Mouse (Mus musculus) heart, postnatal 36 days (tissue): ENCODE data around the gene Mfsd6. TPM values are rescaled to one million over a fixed set of nuclear protein-coding genes. Genes with fewer than 3 reads are reported as not detected.
A peak's percentile ranks its signal among the peaks of the same experiment; 100 is the strongest.
"Not testable (repeated sequence)": the region's sequence is repeated elsewhere in the genome, so short reads cannot be mapped to it uniquely, and the experiment has no call there.

ENCODE experiments used
- DNase-seq, 2 experiments: peaks; one replicate each; pipeline ENCODE4 v3.0.0; 2021 to 2022
- intact Hi-C: fragments of 180-260 bp; cut with DNase I; formaldehyde crosslinking; loops from one replicate; pipeline ENCODE4 v1.15.1; 2025
- total RNA-seq, 2 experiments: library from RNA; stranded (reverse); gene quantifications; 2 replicates each; pipeline ENCODE4 v1.2.3; 2021

Mfsd6 gene
- total RNA-seq, 2 experiments from 2014 or later = 18.8 to 21.6 TPM

- intact Hi-C loops = no loop called here
Observed at GRCm38 (mm10) chr1:52714451-52714850, 12.8 kb downstream of the Mfsd6 start.

DNA sequence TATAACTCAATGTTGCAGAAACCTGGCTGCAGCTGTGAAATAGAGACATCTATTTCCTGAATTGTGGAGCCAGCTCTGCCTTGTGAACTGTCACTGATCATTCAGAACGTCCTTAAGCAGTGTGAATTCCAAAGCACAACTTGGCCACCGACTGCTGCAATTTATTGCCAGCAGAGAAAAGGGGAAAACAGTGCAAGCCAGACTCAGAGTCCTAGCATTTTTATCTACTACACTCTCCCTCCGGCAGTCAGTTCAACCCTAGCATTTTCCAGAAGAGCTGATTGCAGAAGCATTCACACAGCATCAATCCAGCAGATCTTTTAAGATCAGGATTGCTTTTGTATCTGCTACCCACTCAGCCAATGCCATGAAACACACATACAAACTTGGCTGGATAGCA lies 13.2 kb downstream of the Mfsd6 start:
- intact Hi-C loops = no loop called here
- no peak for DNase-seq

More at GRCm38 (mm10) chr1:52714451-52714850, 12.8 kb downstream of the Mfsd6 start:
- DNase-seq = no peak

DNA sequence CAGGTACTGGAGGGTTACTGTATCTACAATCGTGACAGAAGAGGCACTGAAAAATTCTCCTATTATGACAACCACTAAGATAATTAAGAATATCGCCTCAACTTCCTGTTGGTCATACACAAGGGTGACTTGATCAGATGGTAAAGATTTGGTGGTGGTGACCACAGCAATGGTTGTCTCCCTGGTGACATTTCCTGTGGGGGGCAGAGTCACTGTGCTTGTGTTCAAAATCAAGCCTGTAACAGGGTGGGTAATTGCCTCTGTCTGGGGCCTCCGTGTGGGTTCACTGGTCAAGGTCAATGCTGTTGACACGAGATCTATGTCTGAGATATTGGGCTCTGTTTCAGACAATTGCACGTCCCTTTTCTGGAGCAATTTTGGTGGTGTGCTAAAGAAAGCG lies 18.5 kb downstream of the Mfsd6 start:
- intact Hi-C loops = no loop called here
- no peak for DNase-seq

DNA sequence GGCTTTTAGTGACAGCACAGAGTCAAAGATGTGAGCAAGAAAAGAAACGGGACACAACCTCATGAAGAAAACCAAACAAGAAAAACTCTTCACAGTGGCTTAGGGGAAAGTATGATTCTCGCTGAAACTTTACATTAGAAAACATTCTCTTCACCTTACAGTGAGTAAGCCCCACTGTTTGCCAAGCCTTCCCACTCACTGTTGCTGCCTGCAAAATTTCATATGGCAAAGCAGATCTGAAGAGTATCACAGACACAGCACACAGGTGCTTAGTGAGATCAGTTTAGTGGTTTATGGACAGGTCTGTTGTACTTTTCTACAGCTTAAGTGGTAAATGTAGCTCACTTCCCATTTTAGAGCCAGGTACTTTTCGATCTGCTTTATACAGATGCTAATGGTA lies 20.2 kb downstream of the Mfsd6 start:
- no peak for DNase-seq
- intact Hi-C loops = no loop called here

GRCm38 (mm10) chr1:52702738-52703491 lies 24.3 kb downstream of the Mfsd6 start:
- intact Hi-C loops = no loop called here
- no peak for DNase-seq

DNA sequence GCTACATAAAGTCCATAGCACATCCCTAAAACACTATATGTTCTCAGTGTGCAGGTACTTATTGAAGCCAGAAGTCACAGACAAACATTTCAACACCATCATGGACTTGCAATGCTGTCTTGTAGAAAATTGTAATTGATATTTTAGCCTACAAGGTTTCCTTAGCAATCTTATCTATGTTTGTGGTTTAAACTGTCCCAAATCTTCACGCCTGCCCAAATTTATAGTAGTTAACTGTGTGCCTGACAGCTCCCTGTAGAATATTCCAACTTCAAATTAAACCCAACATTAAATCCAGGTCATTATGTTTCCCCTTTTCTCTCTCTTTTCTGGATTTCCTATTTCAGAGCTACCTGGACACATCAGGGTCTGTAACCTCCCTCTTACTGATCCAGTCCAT lies 25.3 kb downstream of the Mfsd6 start:
- no peak for DNase-seq
- intact Hi-C loops = no loop called here

DNA sequence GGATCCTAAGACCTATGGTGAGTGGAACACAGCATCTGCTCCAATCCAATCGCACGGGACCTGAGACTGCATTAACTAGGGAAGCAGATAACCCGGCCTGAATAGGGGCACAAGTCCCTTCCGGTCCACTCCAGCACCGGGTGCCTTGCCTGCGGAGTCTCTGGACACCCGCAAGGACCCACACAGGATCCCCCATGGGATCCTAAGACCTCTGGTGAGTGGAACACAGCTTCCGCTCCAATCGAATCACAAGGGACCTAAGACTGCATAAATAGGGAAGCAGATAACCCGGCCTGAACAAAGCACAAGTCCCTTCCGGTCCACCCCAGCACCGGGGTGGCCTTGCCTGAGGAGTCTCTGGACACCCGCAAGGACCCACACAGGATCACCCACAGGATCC lies 32.8 kb downstream of the Mfsd6 start:
- intact Hi-C loops, DNase-seq: not testable (repeated sequence)

- DNase-seq = no peak
- intact Hi-C loops = no loop called here
Observed at GRCm38 (mm10) chr1:52687636-52688035, 39.6 kb downstream of the Mfsd6 start.

DNA sequence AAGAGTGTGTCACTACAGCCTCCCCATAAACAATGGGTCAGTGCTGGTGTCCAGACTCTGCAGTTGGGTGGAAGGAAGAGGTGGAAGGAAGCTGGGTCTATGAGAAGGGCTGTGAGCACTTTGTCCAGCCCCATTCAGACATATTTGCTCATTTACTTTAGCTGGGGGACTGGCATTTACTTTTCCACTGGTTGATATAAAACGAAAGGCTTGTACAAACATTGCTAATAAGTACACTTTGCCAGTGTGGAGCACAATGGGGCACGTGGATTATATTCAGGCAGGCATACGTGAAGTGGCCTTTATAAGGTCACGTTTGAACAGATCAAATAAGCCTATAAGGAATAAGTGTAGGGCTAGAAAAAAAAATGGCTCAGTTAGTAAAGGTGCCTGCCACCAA lies 43.7 kb downstream of the Mfsd6 start:
- intact Hi-C loops = loop anchor here (5.0 kb wide), 1 partner anchor 36 kb away; no protein-coding TSS in a partner anchor
- no peak for DNase-seq

DNA sequence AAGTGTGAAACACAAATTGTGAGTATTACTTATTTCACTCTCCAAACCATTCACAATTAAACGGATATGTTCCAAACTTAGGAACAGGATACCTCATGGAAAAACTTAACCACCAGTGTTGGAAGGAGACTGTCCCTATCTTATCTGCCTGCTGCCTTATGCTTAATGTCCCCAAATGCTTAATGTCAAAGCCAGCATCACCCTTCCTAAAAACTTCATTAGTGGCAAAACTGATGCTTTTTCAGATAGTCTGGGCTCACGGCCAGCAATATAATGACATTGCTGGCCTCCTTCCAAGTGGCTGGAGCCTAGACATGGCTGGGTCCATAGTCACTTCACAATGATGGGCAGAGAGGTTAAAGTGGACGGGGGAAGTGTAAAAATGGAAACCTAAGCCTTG lies 50.6 kb downstream of the Mfsd6 start:
- peak; percentile 61 to 67 for DNase-seq
- intact Hi-C loops = loop anchor here (5.0 kb wide), 1 partner anchor 51 kb away; the partner anchor contains the start of gene Mfsd6

- no peak for DNase-seq
- intact Hi-C loops = loop anchor here (5.0 kb wide), 1 partner anchor 51 kb away; the partner anchor contains the start of gene Mfsd6
Observed at GRCm38 (mm10) chr1:52675561-52676551, 51.4 kb downstream of the Mfsd6 start.

GRCm38 (mm10) chr1:52669931-52670330 lies 57.3 kb downstream of the Mfsd6 start:
- no peak for DNase-seq
- intact Hi-C loops = no loop called here

DNA sequence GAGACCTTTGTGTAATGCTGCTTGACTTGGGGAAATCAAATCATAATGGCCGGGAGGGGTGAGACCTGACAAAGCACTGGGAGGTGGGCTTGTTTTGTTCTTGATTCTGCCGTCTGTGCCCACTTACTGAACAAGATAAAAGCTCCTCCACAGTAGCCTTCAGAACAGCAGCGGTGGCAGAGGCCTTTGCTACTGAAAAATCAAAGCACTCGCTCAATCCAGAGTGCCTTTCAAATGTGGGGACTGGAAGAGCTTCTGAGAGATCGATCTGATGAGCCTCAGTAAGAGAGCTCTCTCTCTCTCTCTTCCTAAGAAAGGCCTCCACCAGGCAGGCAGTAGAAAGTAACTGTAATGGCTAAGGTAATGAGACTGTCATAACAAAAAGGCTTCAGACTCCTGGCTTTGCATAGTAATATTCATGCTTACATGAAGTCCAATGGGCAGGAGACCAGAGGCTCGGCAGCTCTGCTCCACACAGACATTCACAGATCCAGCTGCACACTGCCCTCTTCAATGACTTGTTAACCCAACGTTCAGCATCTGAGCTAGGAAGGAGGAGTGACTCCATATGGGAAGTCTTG lies 58.4 kb downstream of the Mfsd6 start:
- intact Hi-C loops = no loop called here
- no peak for DNase-seq

- intact Hi-C loops = no loop called here
- DNase-seq = no peak
Observed at GRCm38 (mm10) chr1:52663228-52663627, 64.0 kb downstream of the Mfsd6 start.

DNA sequence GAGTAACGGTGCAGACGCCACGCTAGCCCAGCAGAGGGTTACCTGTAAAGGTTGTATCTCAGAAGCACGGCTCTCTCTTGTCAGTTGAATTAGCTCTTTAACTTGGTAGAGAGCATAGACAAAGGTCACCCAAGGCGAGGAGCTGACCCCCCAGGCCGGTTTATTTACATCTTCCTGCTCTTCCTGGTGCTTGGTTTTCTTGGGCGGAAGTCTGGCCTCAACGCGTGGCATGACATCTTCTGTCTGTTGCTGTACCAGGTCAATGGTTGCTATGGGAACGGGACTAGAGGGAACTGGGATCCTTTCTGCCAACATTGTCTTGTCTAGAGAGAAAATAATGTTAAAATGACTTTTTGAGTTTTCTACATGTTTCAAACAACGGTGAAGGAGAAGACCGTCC lies 66.5 kb downstream of the Mfsd6 start:
- intact Hi-C loops = no loop called here
- no peak for DNase-seq

GRCm38 (mm10) chr1:52660278-52660677 lies 67.0 kb downstream of the Mfsd6 start:
- intact Hi-C loops = no loop called here
- no peak for DNase-seq

GRCm38 (mm10) chr1:52658160-52658559 lies 69.1 kb downstream of the Mfsd6 start:
- intact Hi-C loops = no loop called here
- DNase-seq = no peak

DNA sequence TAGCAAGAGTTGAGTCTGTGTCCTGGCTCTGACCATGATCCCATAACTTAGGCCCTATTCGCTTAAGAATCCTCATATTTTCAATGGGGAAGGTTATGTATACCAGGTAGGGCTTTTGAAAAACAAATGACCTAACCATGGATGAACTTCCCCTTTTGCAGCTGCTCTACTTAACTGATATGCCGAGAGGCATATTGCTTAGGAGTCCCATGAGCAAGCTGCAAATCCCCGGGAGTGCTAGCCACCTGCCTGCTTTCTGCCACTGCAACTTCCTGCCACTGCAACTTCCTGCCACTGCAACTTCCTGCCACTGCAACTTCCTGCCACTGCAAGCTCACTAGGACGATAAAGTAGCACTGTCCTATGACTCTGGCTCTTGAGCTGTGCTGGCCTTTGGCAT lies 72.1 kb downstream of the Mfsd6 start:
- intact Hi-C loops = no loop called here

DNA sequence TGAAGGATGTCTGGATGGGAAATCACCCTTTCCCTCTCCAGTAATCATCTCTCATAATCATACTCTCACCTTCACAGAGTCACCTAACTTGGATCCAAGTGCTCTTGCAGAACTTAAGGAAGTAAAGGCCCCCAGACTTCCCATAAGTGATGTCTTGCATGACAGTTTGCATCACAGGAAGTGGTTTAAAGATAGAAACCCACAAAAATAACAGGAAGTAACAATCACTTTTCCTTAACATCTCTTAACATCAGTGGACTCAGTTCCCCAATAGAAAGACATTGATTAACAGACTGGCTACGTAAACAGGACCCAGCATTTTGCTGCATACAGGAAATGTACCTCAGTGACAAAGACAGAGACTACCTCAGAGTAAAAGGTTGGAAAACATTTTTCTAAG lies 73.9 kb downstream of the Mfsd6 start:
- intact Hi-C loops = no loop called here
- no peak for DNase-seq

More for the DNA sequence above, 72.1 kb downstream of the Mfsd6 start:
- no peak for DNase-seq

GRCm38 (mm10) chr1:52652601-52653253 lies 74.5 kb downstream of the Mfsd6 start:
- intact Hi-C loops = no loop called here
- DNase-seq = no peak
